Mouse (Mus musculus): ENCODE measurements around the gene Snx8. TPM values are rescaled to one million over a fixed set of nuclear protein-coding genes. Genes with fewer than 3 reads are reported as not detected.

The Snx8 gene
- polyA plus RNA-seq, 1 experiment from 2014 or later: 16.4 TPM

- ATAC-seq (replicated peaks; ENCODE audit: extremely low read depth, insufficient read depth, low FRiP score): no peak
- Histone ChIP-seq H3K4me3 (ENCODE audit: low read length) (no peak overlapping the region), H3K27ac (ENCODE audit: low read length) (no peak overlapping the region), H3K27me3 (ENCODE audit: control insufficient read depth, insufficient read depth, low read length) (no peaks in the 10 kb centered on the region), H3K9me3 (replicated peaks; ENCODE audit: control insufficient read depth, low read length) (no peaks in the 10 kb centered on the region), H3K36me3 (ENCODE audit: control insufficient read depth, insufficient read depth) (peaks cover 19% of the 10 kb centered on the region), H3K4me1 (ENCODE audit: control insufficient read depth, insufficient read depth, low read length) (no peaks in the 10 kb centered on the region), H3K4me2 (ENCODE audit: low read depth, low read length) (no peak overlapping the region), H3K9ac (ENCODE audit: low read length) (no peak overlapping the region)
- 79% methylated on average over 3 of the region's 3 CpGs for WGBS
These were observed 49.2 kb downstream of the Snx8 start for GRCm38 (mm10) chr5:140339836-140340235.

- no peak overlapping the region for H3K27ac ChIP-seq (ENCODE audit: low read length)
- WGBS: 92% methylated on average over 4 of the region's 4 CpGs
- peaks cover 14% of the 10 kb centered on the region for H3K36me3 ChIP-seq (ENCODE audit: control insufficient read depth, insufficient read depth)
- H3K4me2 ChIP-seq (ENCODE audit: low read depth, low read length): no peak overlapping the region
- no peak overlapping the region for H3K4me3 ChIP-seq (ENCODE audit: low read length)
- H3K9ac ChIP-seq (ENCODE audit: low read length): no peak overlapping the region
- H3K27me3 ChIP-seq (ENCODE audit: control insufficient read depth, insufficient read depth, low read length): no peaks in the 10 kb centered on the region
- no peaks in the 10 kb centered on the region for H3K4me1 ChIP-seq (ENCODE audit: control insufficient read depth, insufficient read depth, low read length)
- ATAC-seq (replicated peaks; ENCODE audit: extremely low read depth, insufficient read depth, low FRiP score): no peak
- H3K9me3 ChIP-seq (replicated peaks; ENCODE audit: control insufficient read depth, low read length): no peaks in the 10 kb centered on the region
These were observed 50.3 kb downstream of the Snx8 start for GRCm38 (mm10) chr5:140338779-140339178.

GRCm38 (mm10) chr5:140336680-140337079 lies 52.4 kb downstream of the Snx8 start:
- peaks cover 14% of the 10 kb centered on the region for H3K36me3 ChIP-seq (ENCODE audit: control insufficient read depth, insufficient read depth)
- 79% methylated on average over 1 of the region's 1 CpGs for WGBS
- no peak for ATAC-seq (replicated peaks; ENCODE audit: extremely low read depth, insufficient read depth, low FRiP score)

GRCm38 (mm10) chr5:140333631-140334030 lies 55.4 kb downstream of the Snx8 start:
- H3K4me3 ChIP-seq (ENCODE audit: low read length): no peak overlapping the region
- no peaks in the 10 kb centered on the region for H3K9me3 ChIP-seq (replicated peaks; ENCODE audit: control insufficient read depth, low read length)
- no peak overlapping the region for H3K9ac ChIP-seq (ENCODE audit: low read length)
- H3K27ac ChIP-seq (ENCODE audit: low read length): no peak overlapping the region
- H3K27me3 ChIP-seq (ENCODE audit: control insufficient read depth, insufficient read depth, low read length): no peaks in the 10 kb centered on the region
- peaks cover 3% of the 10 kb centered on the region for H3K36me3 ChIP-seq (ENCODE audit: control insufficient read depth, insufficient read depth)
- 24% methylated on average over 2 of the region's 2 CpGs for WGBS
- H3K4me1 ChIP-seq (ENCODE audit: control insufficient read depth, insufficient read depth, low read length): peaks cover 8% of the 10 kb centered on the region
- H3K4me2 ChIP-seq (ENCODE audit: low read depth, low read length): no peak overlapping the region
- no peak for ATAC-seq (replicated peaks; ENCODE audit: extremely low read depth, insufficient read depth, low FRiP score)

More at GRCm38 (mm10) chr5:140336680-140337079, 52.4 kb downstream of the Snx8 start:
- Histone ChIP-seq H3K4me1 (ENCODE audit: control insufficient read depth, insufficient read depth, low read length) (no peaks in the 10 kb centered on the region), H3K27ac (ENCODE audit: low read length) (no peak overlapping the region), H3K4me2 (ENCODE audit: low read depth, low read length) (no peak overlapping the region), H3K27me3 (ENCODE audit: control insufficient read depth, insufficient read depth, low read length) (no peaks in the 10 kb centered on the region), H3K9me3 (replicated peaks; ENCODE audit: control insufficient read depth, low read length) (no peaks in the 10 kb centered on the region), H3K9ac (ENCODE audit: low read length) (no peak overlapping the region), H3K4me3 (ENCODE audit: low read length) (no peak overlapping the region)

- H3K4me2 ChIP-seq (ENCODE audit: low read depth, low read length): no peak overlapping the region; the same call in 1 of the 2 replicates
- no peak overlapping the region for H3K4me3 ChIP-seq (ENCODE audit: low read length)
- H3K4me1 ChIP-seq (ENCODE audit: control insufficient read depth, insufficient read depth, low read length): peaks cover 8% of the 10 kb centered on the region
- no peaks in the 10 kb centered on the region for H3K27me3 ChIP-seq (ENCODE audit: control insufficient read depth, insufficient read depth, low read length)
- 53% methylated on average over 4 of the region's 4 CpGs for WGBS
- H3K9me3 ChIP-seq (replicated peaks; ENCODE audit: control insufficient read depth, low read length): no peaks in the 10 kb centered on the region
- no peak overlapping the region for H3K27ac ChIP-seq (ENCODE audit: low read length)
- no peak for ATAC-seq (replicated peaks; ENCODE audit: extremely low read depth, insufficient read depth, low FRiP score)
- no peak overlapping the region for H3K9ac ChIP-seq (ENCODE audit: low read length)
- peaks cover 10% of the 10 kb centered on the region for H3K36me3 ChIP-seq (ENCODE audit: control insufficient read depth, insufficient read depth)
These were observed 56.5 kb downstream of the Snx8 start for GRCm38 (mm10) chr5:140332519-140332918.

- Histone ChIP-seq H3K4me1 (ENCODE audit: control insufficient read depth, insufficient read depth, low read length) (peaks cover 8% of the 10 kb centered on the region), H3K27me3 (ENCODE audit: control insufficient read depth, insufficient read depth, low read length) (no peaks in the 10 kb centered on the region), H3K4me2 (ENCODE audit: low read depth, low read length) (peak within 1 kb of the TSS; percentile 95), H3K27ac (ENCODE audit: low read length) (peak within 1 kb of the TSS; percentile 87), H3K9me3 (replicated peaks; ENCODE audit: control insufficient read depth, low read length) (no peaks in the 10 kb centered on the region), H3K36me3 (ENCODE audit: control insufficient read depth, insufficient read depth) (peaks cover 12% of the 10 kb centered on the region), H3K4me3 (ENCODE audit: low read length) (peak within 1 kb of the TSS; percentile 85), H3K9ac (ENCODE audit: low read length) (peak within 1 kb of the TSS; percentile 92)
- ATAC-seq (replicated peaks; ENCODE audit: extremely low read depth, insufficient read depth, low FRiP score): peak; percentile 78
- under 1% methylated on average over 39 of the region's 39 CpGs for WGBS
These were observed 57.2 kb downstream of the Snx8 start, which contains the start of gene Mrm2 for GRCm38 (mm10) chr5:140331615-140332512. Gene Mrm2, minus strand, starts transcription at chr5:140331898.

- Histone ChIP-seq H3K27me3 (ENCODE audit: control insufficient read depth, insufficient read depth, low read length) (no peaks in the 10 kb centered on the region), H3K4me1 (ENCODE audit: control insufficient read depth, insufficient read depth, low read length) (peaks cover 14% of the 10 kb centered on the region), H3K9ac (ENCODE audit: low read length) (no peak overlapping the region), H3K36me3 (ENCODE audit: control insufficient read depth, insufficient read depth) (peaks cover 12% of the 10 kb centered on the region), H3K27ac (ENCODE audit: low read length) (no peak overlapping the region), H3K4me2 (ENCODE audit: low read depth, low read length) (no peak overlapping the region), H3K9me3 (replicated peaks; ENCODE audit: control insufficient read depth, low read length) (no peaks in the 10 kb centered on the region), H3K4me3 (ENCODE audit: low read length) (no peak overlapping the region)
- no peak for ATAC-seq (replicated peaks; ENCODE audit: extremely low read depth, insufficient read depth, low FRiP score)
- WGBS: 82% methylated on average over 5 of the region's 5 CpGs
These were observed 65.0 kb downstream of the Snx8 start for GRCm38 (mm10) chr5:140324058-140324457.

- no peak for ATAC-seq (replicated peaks; ENCODE audit: extremely low read depth, insufficient read depth, low FRiP score)
- 1% methylated on average over 17 of the region's 17 CpGs for WGBS
- peak overlapping the region; percentile 84 for H3K27ac ChIP-seq (ENCODE audit: low read length)
These were observed 67.1 kb downstream of the Snx8 start for GRCm38 (mm10) chr5:140321756-140322575.

More at GRCm38 (mm10) chr5:140321756-140322575, 67.1 kb downstream of the Snx8 start:
- Histone ChIP-seq H3K9ac (ENCODE audit: low read length) (peak overlapping the region; percentile 98), H3K4me1 (ENCODE audit: control insufficient read depth, insufficient read depth, low read length) (peaks cover 15% of the 10 kb centered on the region), H3K9me3 (replicated peaks; ENCODE audit: control insufficient read depth, low read length) (no peaks in the 10 kb centered on the region), H3K4me2 (ENCODE audit: low read depth, low read length) (peak overlapping the region; percentile 77), H3K27me3 (ENCODE audit: control insufficient read depth, insufficient read depth, low read length) (no peaks in the 10 kb centered on the region), H3K4me3 (ENCODE audit: low read length) (peak overlapping the region; percentile 88), H3K36me3 (ENCODE audit: control insufficient read depth, insufficient read depth) (no peaks in the 10 kb centered on the region; the same call in 1 of the 2 replicates)

All from heart, embryonic 16.5 days (tissue).